Mouse (Mus musculus) spleen, postnatal 14 days (tissue): ENCODE results near the gene Dnaja1.

Experiments
- DNase-seq, 2 experiments: peaks; one replicate each; pipeline ENCODE4 v3.0.0; 2021 to 2022; ENCODE audit warnings: low spot score in 2 of 2

Dnaja1 gene

GRCm38 (mm10) chr4:40722011-40722666, at the start of gene Dnaja1:
Dnaja1 (plus strand) TSS chr4:40722150.
- peak; percentile 97 to 98 for DNase-seq

- DNase-seq: no peak
Observed at GRCm38 (mm10) chr4:40673526-40673925, 48.4 kb upstream of the Dnaja1 start.

GRCm38 (mm10) chr4:40676338-40676737, 45.6 kb upstream of the Dnaja1 start:
- no peak for DNase-seq

GRCm38 (mm10) chr4:40677132-40677531, 44.8 kb upstream of the Dnaja1 start:
- DNase-seq: no peak

- DNase-seq: peak in 1 of 2 experiments; percentile 30
Observed at GRCm38 (mm10) chr4:40680250-40680860, 41.6 kb upstream of the Dnaja1 start.

GRCm38 (mm10) chr4:40681908-40682307, 40.0 kb upstream of the Dnaja1 start:
- peak in 1 of 2 experiments; percentile 30 for DNase-seq

- no peak for DNase-seq
Observed at GRCm38 (mm10) chr4:40682359-40682758, 39.6 kb upstream of the Dnaja1 start.

GRCm38 (mm10) chr4:40683306-40683705, 38.6 kb upstream of the Dnaja1 start:
- DNase-seq: no peak

GRCm38 (mm10) chr4:40691100-40691499, 30.9 kb upstream of the Dnaja1 start:
- DNase-seq: no peak

GRCm38 (mm10) chr4:40697059-40697458, 24.9 kb upstream of the Dnaja1 start:
- DNase-seq: no peak

GRCm38 (mm10) chr4:40700216-40700615, 21.7 kb upstream of the Dnaja1 start:
- DNase-seq: no peak

GRCm38 (mm10) chr4:40701796-40702195, 20.2 kb upstream of the Dnaja1 start:
- DNase-seq: no peak

- DNase-seq: peak; percentile 84 to 92
Observed at GRCm38 (mm10) chr4:40702797-40703709, 18.9 kb upstream of the Dnaja1 start, which contains the start of gene Aptx. Aptx (minus strand) TSS chr4:40703194.

GRCm38 (mm10) chr4:40703710-40704275, 18.2 kb upstream of the Dnaja1 start:
- no peak for DNase-seq

GRCm38 (mm10) chr4:40717141-40717540, 4.8 kb upstream of the Dnaja1 start:
- no peak for DNase-seq

- DNase-seq: no peak
Observed at GRCm38 (mm10) chr4:40720910-40721309, 1.0 kb upstream of the Dnaja1 start.

- DNase-seq: peak; percentile 49 to 55
Observed at GRCm38 (mm10) chr4:40722687-40723460, 924 bp downstream of the Dnaja1 start.

- no peak for DNase-seq
Observed at GRCm38 (mm10) chr4:40725141-40725540, 3.2 kb downstream of the Dnaja1 start.

- DNase-seq: no peak
Observed at GRCm38 (mm10) chr4:40725554-40725953, 3.6 kb downstream of the Dnaja1 start.

- DNase-seq: no peak
Observed at GRCm38 (mm10) chr4:40727247-40727646, 5.3 kb downstream of the Dnaja1 start.

GRCm38 (mm10) chr4:40731262-40731661, 9.3 kb downstream of the Dnaja1 start:
- no peak for DNase-seq
